Comparison of ENCODE assay signal across 13 mouse cellular contexts in genomic region chr17:66504964-66505363, GRCm38 (mm10). TPM values are rescaled to one million over a fixed set of nuclear protein-coding genes. Genes with fewer than 3 reads are reported as not detected.
DNase-seq lines count a peak whose midpoint lies in the region.
"Had no signal": no experiment of that assay in that cellular context is flagged by ENCODE, and none has a peak within 500 bp of the region (broad histone marks: within the 10 kb centered on the region; RNA-seq: fewer than 3 reads in every experiment).

No protein-coding gene starts in this region.

- no peak overlapping the region for H3K4me3 ChIP-seq in heart, embryonic 10.5 days
- H3K4me3 ChIP-seq: heart, embryonic 15.5 days; midbrain, embryonic 15.5 days had no signal

- no peaks in the 10 kb centered on the region for H3K9me3 ChIP-seq in heart, embryonic 10.5 days
- H3K9me3 ChIP-seq: heart, embryonic 15.5 days; midbrain, embryonic 15.5 days had no signal

- 86% methylated on average over 8 of the region's 8 CpGs for WGBS in heart, embryonic 10.5 days

- peaks cover 43% of the 10 kb centered on the region for H3K36me3 ChIP-seq in heart, embryonic 10.5 days

- DNase-seq in heart, embryonic 10.5 days (ENCODE audit: low spot score): no peak
- no peak for DNase-seq in heart, postnatal 36 days
- DNase-seq in urinary bladder, postnatal 25 days (ENCODE audit: low spot score): peak; percentile 28
- no peak for DNase-seq in urinary bladder, postnatal 10 days (ENCODE audit: low spot score)
- DNase-seq in cerebellum, postnatal 14 days: peak; percentile 42 to 47
- no peak for DNase-seq in layer of hippocampus, adult 11-12 months (ENCODE audit: low spot score)
- no peak for DNase-seq in layer of hippocampus, adult 8-10 months (ENCODE audit: low spot score in 2 of 2)
- DNase-seq: lung, adult 2 months; right cerebral cortex, postnatal 25 days had no signal

- H3K27ac ChIP-seq in heart, embryonic 10.5 days: peak overlapping the region; percentile 11; the same call in 1 of the 2 replicates
- H3K27ac ChIP-seq: kidney, postnatal 0 days; midbrain, embryonic 15.5 days had no signal

- H3K4me1 ChIP-seq in heart, embryonic 10.5 days: peaks cover 9% of the 10 kb centered on the region; the same call in 1 of the 2 replicates
- H3K4me1 ChIP-seq: midbrain, embryonic 15.5 days had no signal

- intact Hi-C loops in heart, postnatal 36 days (cut with DNase I): no loop called here

- H3K27me3 ChIP-seq in heart, embryonic 10.5 days (ENCODE audit: insufficient read depth, poor library complexity, severe bottlenecking): no peaks in the 10 kb centered on the region
- H3K27me3 ChIP-seq: heart, embryonic 15.5 days; midbrain, embryonic 15.5 days had no signal

RNA-seq across cellular contexts. Expression of gene Rab12, which starts 14.6 kb away (rescaled TPM):
- polyA plus RNA-seq in heart, embryonic 10.5 days (2016; fragmentation: Nextera tagmentation; extraction: Ambion mirVana): 41.4 and 46.3 TPM in 2 replicates
- total RNA-seq in heart, postnatal 36 days (2021): 100 to 1,000 TPM; 231 to 233 TPM
- total RNA-seq in layer of hippocampus, adult 8-10 months (2022): 100 to 1,000 TPM; 106 to 117 (median 108) TPM

RNA-seq across cellular contexts. Expression of gene Mtcl1, which starts 55.4 kb away (rescaled TPM):
- polyA plus RNA-seq in heart, embryonic 10.5 days (2016; fragmentation: Nextera tagmentation; extraction: Ambion mirVana): 2.4 and 3.7 TPM in 2 replicates
- 1 to 10 TPM; 4.4 to 6.3 TPM for total RNA-seq in heart, postnatal 36 days (2021)
- total RNA-seq in layer of hippocampus, adult 8-10 months (2022): 10 to 100 TPM; 40.5 to 54.3 (median 44.3) TPM
- total RNA-seq: common myeloid progenitor, adult 5-6 weeks had no signal

Comparison
In these comparisons a context has a peak if more than half of its experiments do, and no peak if none do; other contexts are left out.
1. DNase-seq: peak in urinary bladder, postnatal 25 days (single experiment) and cerebellum, postnatal 14 days (2 of 2); none in heart, embryonic 10.5 days (single experiment), heart, postnatal 36 days (0 of 2), urinary bladder, postnatal 10 days (single experiment), layer of hippocampus, adult 11-12 months (single experiment) and layer of hippocampus, adult 8-10 months (0 of 2).
2. RNA of gene Mtcl1, which starts 55.4 kb away (total RNA-seq): 40.5 to 54.3 TPM in layer of hippocampus, adult 8-10 months; 4.4 to 6.3 TPM in heart, postnatal 36 days; every median in the first group is over 4 times any median in the second.